27 mouse cellular contexts compared by ENCODE assay signal in the genomic region with DNA sequence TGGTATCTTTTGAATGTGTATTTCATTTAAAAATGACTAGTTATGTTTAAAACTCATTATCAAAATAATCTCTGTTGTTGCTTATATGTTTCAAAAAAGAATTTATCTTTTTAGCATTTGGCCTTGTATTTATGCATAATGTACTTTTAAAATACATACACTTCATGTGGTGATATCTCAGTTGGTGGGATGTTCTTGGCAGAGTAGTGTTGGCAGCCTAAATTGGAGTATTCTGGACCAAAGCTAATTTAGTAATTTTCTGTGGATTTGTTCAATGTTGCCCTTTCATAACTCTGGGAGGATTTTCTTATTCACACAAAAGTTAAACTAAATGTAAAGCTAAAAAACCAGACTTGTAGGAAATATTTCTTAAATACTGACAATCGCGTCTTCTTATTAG. TPM values are rescaled to one million over a fixed set of nuclear protein-coding genes. Genes with fewer than 3 reads are reported as not detected.
A peak's percentile ranks its signal among the peaks of the same experiment; 100 is the strongest.
DNase-seq lines count a peak whose midpoint lies in the region; ATAC-seq lines count a peak whose summit lies in the region.
"Had no signal": no experiment of that assay in that cellular context is flagged by ENCODE, and none has a peak within 500 bp of the region (broad histone marks: within the 10 kb centered on the region; RNA-seq: fewer than 3 reads in every experiment).

No protein-coding gene starts in this region.

- 91% methylated on average over 2 of the region's 2 CpGs for WGBS in intestine, embryonic 15.5 days

- no peaks in the 10 kb centered on the region for H3K27me3 ChIP-seq in intestine, embryonic 15.5 days (replicated peaks)
- H3K27me3 ChIP-seq: CH12.LX; embryonic facial prominence, embryonic 13.5 days; embryonic facial prominence, embryonic 15.5 days; forebrain, embryonic 12.5 days had no signal

- H3K27ac ChIP-seq in intestine, embryonic 15.5 days = no peak overlapping the region
- H3K27ac ChIP-seq: embryonic facial prominence, embryonic 13.5 days; embryonic facial prominence, embryonic 15.5 days; forebrain, embryonic 10.5 days; forebrain, embryonic 12.5 days had no signal

- H3K36me3 ChIP-seq in intestine, embryonic 15.5 days = no peaks in the 10 kb centered on the region
- H3K36me3 ChIP-seq: embryonic facial prominence, embryonic 13.5 days; embryonic facial prominence, embryonic 15.5 days; forebrain, embryonic 10.5 days; forebrain, embryonic 12.5 days; G1E had no signal

- ATAC-seq in frontal cortex, adult (ENCODE audit: low TSS enrichment) = peak; percentile 86
- no peak for ATAC-seq in intestine, embryonic 15.5 days
- ATAC-seq: activated CD4-positive, CD25-positive, alpha-beta regulatory T cell, adult 4 months; CD4-positive, CD25-positive, alpha-beta regulatory T cell, adult 4 months; forebrain, embryonic 14.5 days; forebrain, embryonic 16.5 days; Patski had no signal

- H3K9ac ChIP-seq in intestine, embryonic 15.5 days = no peak overlapping the region
- H3K9ac ChIP-seq: embryonic facial prominence, embryonic 13.5 days; embryonic facial prominence, embryonic 15.5 days; forebrain, embryonic 12.5 days had no signal

- H3K9me3 ChIP-seq in intestine, embryonic 15.5 days = no peaks in the 10 kb centered on the region
- H3K9me3 ChIP-seq: embryonic facial prominence, embryonic 13.5 days; embryonic facial prominence, embryonic 15.5 days; forebrain, embryonic 10.5 days; forebrain, embryonic 12.5 days; G1E had no signal

- no peak overlapping the region for H3K4me2 ChIP-seq in intestine, embryonic 15.5 days (replicated peaks)
- H3K4me2 ChIP-seq: embryonic facial prominence, embryonic 13.5 days; embryonic facial prominence, embryonic 15.5 days; forebrain, embryonic 12.5 days had no signal

- DNase-seq in cerebellum, adult 9-10 months = peak; percentile 19
- DNase-seq in cerebellum, adult 9-11 months = no peak
- DNase-seq in frontal cortex, postnatal 25 days (ENCODE audit: low spot score in 2 of 2) = no peak
- peak; percentile 59 for DNase-seq in brain, adult 2 months (ENCODE audit: low read depth, low spot score)
- DNase-seq: adrenal gland, adult 8-10 months; adrenal gland, postnatal 14 days; adrenal gland, postnatal 36 days; B cell, adult 2 months; cerebellum, adult 11 months; cerebellum, adult 8-10 months; embryo, embryonic 11 days had no signal

- H3K4me3 ChIP-seq in intestine, embryonic 15.5 days (replicated peaks) = no peak overlapping the region
- H3K4me3 ChIP-seq: embryonic facial prominence, embryonic 13.5 days; embryonic facial prominence, embryonic 15.5 days; erythroblast, embryonic 14.5 days; forebrain, embryonic 10.5 days; forebrain, embryonic 12.5 days had no signal

- H3K4me1 ChIP-seq in intestine, embryonic 15.5 days (replicated peaks) = no peaks in the 10 kb centered on the region
- H3K4me1 ChIP-seq: embryonic facial prominence, embryonic 13.5 days; embryonic facial prominence, embryonic 15.5 days; forebrain, embryonic 12.5 days had no signal

RNA-seq across cellular contexts. Expression of a gene that starts 23.5 kb away (rescaled TPM):
- polyA plus RNA-seq in intestine, embryonic 15.5 days (2015; fragmentation: Nextera tagmentation; extraction: Ambion mirVana) = not detected in 2 replicates
- polyA plus RNA-seq: activated CD4-positive, CD25-positive, alpha-beta regulatory T cell, adult 4 months; brain, embryonic 14.5 days; CD4-positive, CD25-positive, alpha-beta regulatory T cell, adult 4 months; embryonic facial prominence, embryonic 11.5 days; embryonic facial prominence, embryonic 13.5 days; erythroblast, embryonic 14.5 days; forebrain, embryonic 10.5 days; forebrain, embryonic 12.5 days; forebrain, embryonic 14.5 days; forebrain, embryonic 16.5 days; G1E had no signal

RNA-seq across cellular contexts. Expression of a gene that starts 29.4 kb away (rescaled TPM):
- 41.8 and 50.4 TPM in 2 replicates for polyA plus RNA-seq in intestine, embryonic 15.5 days (2015; fragmentation: Nextera tagmentation; extraction: Ambion mirVana)

Comparison
In these comparisons a context has a peak if more than half of its experiments do, and no peak if none do; other contexts are left out.
1. DNase-seq: peak in cerebellum, adult 9-10 months (single experiment) and brain, adult 2 months (single experiment); none in cerebellum, adult 9-11 months (single experiment) and frontal cortex, postnatal 25 days (0 of 2).